Mouse (Mus musculus): ENCODE measurements around the gene Plod2.
A peak's percentile ranks its signal among the peaks of the same experiment; 100 is the strongest.

Gene Plod2

GRCm38 (mm10) chr9:92541977-92542561, at the start of gene Plod2:
Gene Plod2 (plus strand): TSS chr9:92542223.
- no peak for DNase-seq (ENCODE audit: low spot score)

- peak; percentile 25 for DNase-seq (ENCODE audit: low spot score)
These were observed 42.2 kb upstream of the Plod2 start for GRCm38 (mm10) chr9:92499710-92500410.

GRCm38 (mm10) chr9:92504256-92504655, 37.8 kb upstream of the Plod2 start:
- no peak for DNase-seq (ENCODE audit: low spot score)

- DNase-seq (ENCODE audit: low spot score), result no peak
These were observed 37.1 kb upstream of the Plod2 start for GRCm38 (mm10) chr9:92504889-92505288.

- no peak for DNase-seq (ENCODE audit: low spot score)
These were observed 30.3 kb upstream of the Plod2 start for GRCm38 (mm10) chr9:92511696-92512095.

GRCm38 (mm10) chr9:92517036-92517435, 25.0 kb upstream of the Plod2 start:
- no peak for DNase-seq (ENCODE audit: low spot score)

- DNase-seq (ENCODE audit: low spot score), result no peak
These were observed 21.3 kb upstream of the Plod2 start for GRCm38 (mm10) chr9:92520751-92521150.

GRCm38 (mm10) chr9:92524506-92524905, 17.5 kb upstream of the Plod2 start:
- DNase-seq (ENCODE audit: low spot score), result no peak

GRCm38 (mm10) chr9:92530055-92530454, 12.0 kb upstream of the Plod2 start:
- DNase-seq (ENCODE audit: low spot score), result no peak

GRCm38 (mm10) chr9:92537735-92538134, 4.3 kb upstream of the Plod2 start:
- DNase-seq (ENCODE audit: low spot score), result no peak

GRCm38 (mm10) chr9:92538216-92538615, 3.8 kb upstream of the Plod2 start:
- no peak for DNase-seq (ENCODE audit: low spot score)

- DNase-seq (ENCODE audit: low spot score), result no peak
These were observed 781 bp downstream of the Plod2 start for GRCm38 (mm10) chr9:92542591-92543416.

- no peak for DNase-seq (ENCODE audit: low spot score)
These were observed 2.1 kb downstream of the Plod2 start for GRCm38 (mm10) chr9:92544146-92544545.

GRCm38 (mm10) chr9:92545021-92545420, 3.0 kb downstream of the Plod2 start:
- DNase-seq (ENCODE audit: low spot score), result no peak

- DNase-seq (ENCODE audit: low spot score), result no peak
These were observed 4.4 kb downstream of the Plod2 start for GRCm38 (mm10) chr9:92546446-92546845.

GRCm38 (mm10) chr9:92547106-92547505, 5.1 kb downstream of the Plod2 start:
- no peak for DNase-seq (ENCODE audit: low spot score)

GRCm38 (mm10) chr9:92547821-92548220, 5.8 kb downstream of the Plod2 start:
- no peak for DNase-seq (ENCODE audit: low spot score)

- no peak for DNase-seq (ENCODE audit: low spot score)
These were observed 6.6 kb downstream of the Plod2 start for GRCm38 (mm10) chr9:92548603-92549002.

GRCm38 (mm10) chr9:92549811-92550490, 7.9 kb downstream of the Plod2 start:
- DNase-seq (ENCODE audit: low spot score), result no peak

- no peak for DNase-seq (ENCODE audit: low spot score)
These were observed 9.0 kb downstream of the Plod2 start for GRCm38 (mm10) chr9:92550981-92551380.

GRCm38 (mm10) chr9:92551666-92552065, 9.6 kb downstream of the Plod2 start:
- DNase-seq (ENCODE audit: low spot score), result no peak

GRCm38 (mm10) chr9:92552691-92553090, 10.7 kb downstream of the Plod2 start:
- no peak for DNase-seq (ENCODE audit: low spot score)
